Mouse (Mus musculus): ENCODE measurements around the gene Naa15.
"Not testable (repeated sequence)": the region's sequence is repeated elsewhere in the genome, so short reads cannot be mapped to it uniquely, and the experiment has no call there.

Gene Naa15

DNA sequence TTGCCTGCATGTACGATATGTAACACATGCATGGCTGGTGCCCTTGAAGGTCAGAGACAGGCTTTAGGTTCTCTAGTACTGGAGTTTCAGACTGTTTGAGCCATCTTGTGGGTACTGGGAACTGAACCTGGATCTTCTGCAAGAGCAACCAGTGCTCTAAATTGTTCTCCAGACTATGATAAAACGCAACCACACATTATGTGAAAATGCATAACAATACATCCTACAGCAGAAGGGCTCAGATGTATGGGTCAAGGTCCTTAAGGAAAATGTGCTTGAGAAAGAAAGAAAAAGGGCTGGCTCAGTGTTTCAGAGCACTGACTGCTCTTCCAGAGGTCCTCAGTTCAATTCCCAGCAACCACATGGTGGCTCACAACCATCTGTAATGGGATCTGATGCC is 21.3 kb upstream of the Naa15 start:
- no peak for DNase-seq (ENCODE audit: low spot score in 2 of 2)

DNA sequence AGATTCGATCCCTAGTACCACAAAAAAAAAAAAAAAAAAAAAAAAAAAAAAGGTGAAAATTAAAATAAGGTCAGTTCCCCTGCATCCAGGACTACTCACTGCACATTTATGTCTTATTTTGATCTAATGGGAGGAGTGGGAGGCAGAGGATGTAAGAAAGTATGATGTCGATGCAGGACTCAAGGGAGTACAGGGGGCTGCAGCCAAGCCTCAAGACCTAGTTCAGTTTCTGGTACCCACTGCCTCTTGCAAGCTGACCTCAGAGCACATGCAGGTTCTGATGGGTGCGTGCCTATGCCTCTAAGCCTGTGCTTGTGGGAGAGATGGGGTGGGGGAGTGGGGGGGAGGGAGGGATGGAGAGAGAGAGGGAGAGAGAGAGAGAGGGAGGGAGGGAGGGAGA is 20.1 kb upstream of the Naa15 start:
- DNase-seq (ENCODE audit: low spot score in 2 of 2), result no peak

DNA sequence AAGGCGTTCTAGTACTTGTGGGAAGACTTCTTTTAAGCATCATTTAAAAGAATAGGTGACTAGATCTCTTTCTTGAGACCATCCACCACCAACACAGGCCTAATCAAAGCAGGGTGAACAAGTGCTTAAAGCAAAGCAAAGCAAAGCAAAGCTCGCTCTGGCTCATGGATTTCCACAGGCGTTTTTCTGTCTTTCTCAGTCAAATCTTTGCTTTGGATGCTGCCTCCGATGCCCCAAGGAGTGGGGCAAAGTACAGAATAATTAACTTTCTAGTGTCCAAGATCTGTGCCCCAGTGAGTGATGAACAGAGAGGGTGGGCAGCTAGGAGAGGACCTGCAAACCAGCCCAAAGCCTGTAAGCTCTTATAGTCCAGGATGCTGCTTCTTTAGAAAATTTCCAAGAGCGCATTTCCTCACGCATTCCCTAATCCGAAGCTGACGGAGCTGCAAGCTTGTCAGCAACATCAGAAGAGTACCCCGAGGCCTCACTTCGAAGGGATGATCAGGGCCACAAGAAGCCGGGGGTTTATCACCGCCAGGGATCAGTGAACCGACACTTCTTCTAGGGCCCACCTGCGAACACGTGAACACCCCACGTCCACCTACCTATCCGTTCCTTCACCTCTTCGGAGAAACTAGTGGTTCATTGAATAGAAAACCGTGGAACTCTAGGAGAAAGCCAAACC is 19.3 kb upstream of the Naa15 start:
- no peak for DNase-seq (ENCODE audit: low spot score in 2 of 2)

DNA sequence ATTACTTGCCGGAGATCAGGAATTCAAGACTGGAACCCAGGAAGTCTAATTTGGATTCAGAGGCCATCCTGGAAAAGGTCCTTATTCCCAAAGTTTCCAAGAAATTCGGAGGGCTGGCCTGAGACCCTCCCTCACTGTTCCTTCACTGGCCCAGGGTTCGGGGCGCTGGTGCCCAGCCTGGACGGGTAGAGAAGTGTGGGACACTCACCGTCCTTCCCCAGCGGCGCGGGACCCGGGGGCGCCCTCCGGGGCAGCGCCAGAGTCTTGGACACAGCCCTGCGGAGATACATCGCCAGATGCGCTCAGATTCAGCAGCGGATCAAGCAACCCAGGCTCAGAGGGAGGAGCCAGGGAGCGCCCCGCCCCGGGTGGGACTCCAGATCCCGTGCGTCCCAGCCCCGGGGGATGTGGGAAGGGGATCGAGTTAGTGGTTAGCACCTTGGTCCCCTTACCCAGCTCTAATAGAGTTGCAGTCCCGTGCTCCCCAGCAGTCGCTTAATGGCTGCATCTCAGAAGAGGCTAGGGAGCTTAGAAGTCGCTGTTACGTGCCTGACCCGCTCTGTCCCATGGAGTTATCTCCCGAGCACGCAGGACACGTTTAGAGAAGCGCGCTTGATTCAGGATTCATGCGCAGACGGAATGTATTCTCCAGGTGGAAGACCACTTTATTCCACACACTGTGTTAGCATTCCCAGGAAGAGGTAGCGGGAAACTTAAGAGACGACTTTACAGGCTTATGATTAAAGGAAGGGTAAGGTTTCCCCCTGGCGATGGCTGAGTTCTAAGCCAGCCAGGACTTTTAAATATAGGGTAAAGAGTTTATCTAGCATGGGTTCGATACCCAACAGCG is 18.5 kb upstream of the Naa15 start, which contains the start of gene Mgarp:
Mgarp (minus strand) TSS at position 520 of the 850 bp plus-strand sequence.
- DNase-seq (ENCODE audit: low spot score in 2 of 2), result peak; percentile 43 to 71

DNA sequence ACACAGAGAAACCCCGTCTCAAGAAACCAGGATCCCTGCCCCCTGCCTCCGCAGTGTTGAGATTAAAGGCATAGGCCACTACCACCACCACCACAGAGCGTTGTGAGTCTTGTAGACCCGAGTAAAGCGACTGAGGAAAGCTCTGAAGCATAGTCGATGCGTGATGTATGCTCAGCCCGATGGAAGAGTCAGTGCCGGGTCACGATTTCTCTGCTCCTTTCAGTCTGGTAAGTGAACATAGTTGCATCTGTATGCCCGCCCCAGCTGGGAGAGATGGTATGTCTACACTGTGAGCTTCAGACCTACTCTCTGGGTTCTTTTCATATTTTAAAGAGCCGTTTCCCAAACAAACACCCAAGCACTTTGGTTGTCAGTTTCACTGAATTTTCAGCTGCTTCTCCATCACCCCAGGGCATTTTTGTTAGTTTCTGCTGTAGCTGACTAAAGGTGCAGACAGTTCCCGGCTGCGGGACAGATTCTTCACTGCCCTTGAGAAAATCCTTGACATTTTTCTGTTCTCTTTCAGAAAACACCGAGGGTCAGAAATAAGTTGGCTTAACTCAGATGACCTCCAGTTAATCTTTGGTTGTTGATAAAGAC is 17.1 kb upstream of the Naa15 start:
- no peak for DNase-seq (ENCODE audit: low spot score in 2 of 2)

DNA sequence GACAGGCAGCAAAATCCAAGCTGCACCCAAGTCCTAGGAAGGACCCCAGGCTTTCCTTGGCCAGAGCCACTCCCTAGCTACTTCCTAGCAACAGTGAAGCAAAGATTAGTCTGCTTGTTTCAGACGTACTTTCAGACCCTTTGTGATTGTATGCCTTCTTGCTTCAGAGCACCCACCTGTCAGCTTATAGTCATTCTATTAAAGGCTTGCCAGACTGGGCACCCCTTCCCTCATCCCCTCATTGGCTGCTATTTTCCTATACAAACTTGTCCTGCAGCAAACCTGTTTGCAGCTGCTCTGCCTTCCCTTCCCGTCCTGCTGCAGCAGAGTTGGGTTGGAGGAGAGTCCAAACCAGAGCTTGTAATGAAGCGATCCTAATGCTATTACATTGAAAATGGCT is 16.3 kb upstream of the Naa15 start:
- no peak for DNase-seq (ENCODE audit: low spot score in 2 of 2)

DNA sequence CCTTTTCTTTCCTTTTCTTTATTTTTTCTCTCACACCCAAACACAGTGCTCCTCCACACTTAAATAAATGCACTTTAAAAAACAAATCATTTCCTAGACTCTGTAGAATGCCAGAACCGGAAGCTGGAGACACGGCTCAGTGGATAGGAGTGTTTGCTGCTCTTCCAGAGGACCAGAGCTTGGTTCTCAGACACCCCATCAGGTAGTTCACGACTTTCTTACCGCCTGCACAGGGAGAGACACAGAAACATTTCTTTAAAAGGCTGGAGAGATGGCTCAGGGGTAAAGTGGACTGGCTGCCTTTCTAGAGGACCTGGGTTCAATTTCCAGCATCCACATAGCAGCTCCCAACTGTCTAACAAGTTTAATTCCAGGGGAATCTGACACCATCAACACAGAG is 15.4 kb upstream of the Naa15 start:
- DNase-seq (ENCODE audit: low spot score in 2 of 2), result no peak

DNA sequence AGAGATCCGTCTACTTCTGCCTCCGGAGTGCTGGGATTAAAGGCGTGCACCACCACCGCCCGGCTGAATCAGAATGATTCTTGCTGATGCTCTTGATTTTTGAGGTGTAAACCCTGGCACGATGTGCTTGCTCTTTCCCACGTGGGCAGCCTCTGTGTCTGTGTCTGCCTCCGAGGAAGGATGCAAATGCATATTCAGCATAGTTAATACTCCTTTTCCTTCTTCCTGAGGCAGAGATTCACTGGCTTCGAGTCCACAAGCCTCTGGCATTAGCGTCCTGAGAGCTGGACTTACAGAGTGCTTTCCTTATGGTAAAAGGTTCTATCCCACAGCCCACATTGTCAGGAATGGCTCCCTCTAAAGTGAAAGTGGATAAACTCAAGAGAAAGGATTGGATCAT is 14.3 kb upstream of the Naa15 start:
- no peak for DNase-seq (ENCODE audit: low spot score in 2 of 2)

DNA sequence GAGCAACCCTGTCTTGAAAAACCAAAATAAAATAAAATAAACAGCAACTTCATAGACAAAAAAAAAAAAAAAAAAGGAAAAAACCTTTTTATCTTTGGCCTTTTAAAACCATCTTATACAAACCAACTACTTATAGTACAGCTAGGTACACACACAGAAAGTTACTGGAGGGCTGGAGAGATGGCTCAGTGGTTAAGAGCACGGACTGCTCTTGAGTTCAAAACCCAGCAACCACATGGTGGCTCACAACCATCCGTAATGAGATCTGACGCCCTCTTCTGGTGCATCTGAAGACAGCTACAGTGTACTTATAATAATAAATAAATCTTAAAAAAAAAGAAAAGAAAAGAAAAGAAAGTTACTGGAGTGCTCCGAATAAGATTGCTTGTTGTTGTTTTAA is 12.9 kb upstream of the Naa15 start:
- DNase-seq (ENCODE audit: low spot score in 2 of 2), result not testable (repeated sequence)

DNA sequence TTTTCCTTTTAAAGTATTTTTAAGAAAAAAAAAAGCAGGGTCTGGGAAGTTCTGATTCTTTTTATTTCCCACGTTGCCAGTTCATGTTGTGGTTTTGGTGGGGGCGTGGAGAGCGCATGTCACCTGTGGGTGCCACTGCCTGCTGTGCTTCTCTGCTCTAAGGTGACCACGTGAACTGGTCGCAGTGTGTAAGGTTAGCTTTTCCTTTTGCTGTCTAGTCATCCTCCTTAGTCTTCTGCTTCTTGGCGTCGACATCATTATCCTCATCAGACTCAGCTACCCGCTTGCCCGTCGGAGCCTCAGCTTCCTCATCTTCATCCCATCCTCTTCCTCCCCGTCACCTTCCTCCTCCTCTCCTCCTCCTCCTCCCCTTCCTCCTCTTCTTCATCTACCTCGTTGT is 12.3 kb upstream of the Naa15 start:
- DNase-seq (ENCODE audit: low spot score in 2 of 2), result no peak

DNA sequence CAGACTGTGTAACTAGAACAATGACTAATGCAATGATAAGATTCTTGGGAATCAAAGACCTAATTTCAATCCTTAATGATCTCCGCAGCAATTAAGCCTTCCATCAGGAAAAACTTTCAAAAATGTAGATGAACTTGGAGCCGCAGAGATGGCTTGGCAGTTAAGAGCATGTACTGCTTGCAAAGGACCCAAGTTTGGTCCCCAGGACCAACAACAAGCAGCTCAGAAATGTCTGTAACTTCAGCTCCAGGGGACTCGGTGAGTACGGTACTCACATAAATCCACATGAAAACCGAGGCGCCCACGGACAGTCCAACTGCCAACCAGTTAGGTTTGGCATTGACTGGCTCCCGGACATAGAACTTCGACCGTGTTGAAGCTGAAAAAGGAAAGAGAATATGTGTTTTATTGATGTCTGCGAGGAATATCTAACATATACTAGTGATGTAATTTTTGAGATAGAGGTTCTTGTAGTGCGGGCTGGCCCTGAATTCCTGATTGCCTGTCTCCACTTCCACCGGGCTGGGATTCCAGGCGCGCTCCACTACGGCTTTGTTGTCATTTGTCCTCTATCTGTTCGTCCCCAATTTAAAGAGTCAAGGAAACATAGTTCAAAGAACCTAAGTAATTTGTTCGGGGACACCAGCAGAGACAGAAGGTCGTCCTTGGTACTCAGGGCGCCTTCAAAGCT is 6.9 kb upstream of the Naa15 start:
- no peak for DNase-seq (ENCODE audit: low spot score in 2 of 2)

DNA sequence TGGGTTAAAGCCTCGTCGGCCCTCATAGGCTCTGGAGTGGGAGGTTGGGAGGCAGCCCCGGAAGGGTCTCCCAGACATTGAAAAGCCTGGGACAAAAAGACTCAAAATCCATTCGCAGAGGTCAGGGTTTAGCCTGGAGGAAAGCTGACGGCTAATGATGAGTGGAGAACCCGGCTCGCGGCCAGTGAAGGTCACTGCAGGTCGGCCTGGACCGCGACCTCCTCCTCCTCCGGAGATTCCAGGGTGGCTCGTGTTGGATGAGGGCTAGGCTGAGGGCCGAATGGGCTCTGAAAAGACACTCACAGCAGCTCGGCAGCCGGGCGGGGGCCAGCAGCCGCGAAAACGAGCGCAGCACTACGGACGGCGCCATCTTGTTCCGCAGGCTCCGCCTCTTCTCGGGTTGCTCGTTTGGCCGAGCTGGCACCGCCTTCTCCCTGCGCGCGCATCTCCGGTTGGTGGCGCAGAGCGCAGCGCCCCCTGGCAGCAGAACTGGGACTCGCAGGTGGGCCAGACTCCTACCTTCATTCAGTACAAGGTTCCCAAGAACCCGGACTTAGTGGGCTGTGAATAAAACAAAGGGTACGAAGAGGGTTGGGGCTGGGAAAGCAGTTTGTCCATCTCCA is 6.3 kb upstream of the Naa15 start, which contains the start of gene Ndufc1:
Ndufc1 (minus strand) TSS at position 428 of the 623 bp plus-strand sequence.
- peak; percentile 93 to 96 for DNase-seq (ENCODE audit: low spot score in 2 of 2)

DNA sequence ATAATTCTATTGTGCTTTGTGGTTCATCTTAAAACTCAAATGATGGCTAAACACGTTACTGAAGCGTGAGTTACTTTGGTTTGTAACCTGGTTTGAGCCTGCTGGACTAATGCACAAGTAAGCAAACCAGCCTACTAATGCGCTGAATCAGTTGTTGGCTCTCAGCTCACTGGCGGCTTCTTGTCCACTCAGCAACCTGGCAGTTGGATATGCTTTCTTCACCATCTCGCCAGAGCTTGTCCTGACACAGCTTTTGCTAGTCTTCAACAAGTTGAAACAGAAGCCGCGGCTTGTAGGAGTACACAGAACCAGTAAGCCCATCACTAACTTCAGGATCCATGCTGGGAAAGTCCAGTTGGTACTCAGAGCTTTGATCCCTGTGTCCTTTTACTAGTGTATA is 2.5 kb upstream of the Naa15 start:
- peak; percentile 21 to 25 for DNase-seq (ENCODE audit: low spot score in 2 of 2)

DNA sequence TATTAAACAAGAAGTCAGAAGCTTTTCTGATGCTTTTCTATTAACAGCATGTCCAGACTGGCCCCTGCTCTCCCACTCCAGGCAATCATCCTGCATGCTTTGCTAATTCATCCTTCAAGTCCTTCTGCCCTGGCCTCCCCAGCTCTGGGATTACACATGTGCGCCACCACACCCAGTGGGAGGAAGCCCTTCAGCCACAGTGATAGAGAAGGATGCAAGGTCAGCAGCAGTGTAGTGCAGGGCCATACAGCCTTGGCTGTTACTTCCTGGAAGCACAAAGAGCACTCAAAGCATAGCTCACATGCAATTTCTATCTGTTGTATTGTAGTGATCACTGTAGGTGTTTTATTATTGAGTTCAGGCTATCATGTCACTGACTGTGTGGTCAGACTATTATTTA is 1.7 kb upstream of the Naa15 start:
- no peak for DNase-seq (ENCODE audit: low spot score in 2 of 2)

DNA sequence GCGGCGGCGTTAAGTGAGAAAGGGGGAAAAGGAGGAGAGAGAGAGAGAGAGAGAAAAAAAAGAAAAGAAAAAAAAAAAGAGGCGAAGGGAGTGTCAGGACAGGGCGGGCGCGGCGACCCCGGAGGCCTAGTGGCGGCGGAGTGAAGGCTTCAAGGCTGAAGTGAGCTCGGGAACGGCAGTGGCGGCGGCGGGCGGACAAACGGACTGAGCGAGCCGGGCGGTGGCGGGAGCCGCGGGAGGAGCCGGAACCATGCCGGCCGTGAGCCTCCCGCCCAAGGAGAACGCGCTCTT is 1.1 kb downstream of the Naa15 start:
- no peak for DNase-seq (ENCODE audit: low spot score in 2 of 2)

DNA sequence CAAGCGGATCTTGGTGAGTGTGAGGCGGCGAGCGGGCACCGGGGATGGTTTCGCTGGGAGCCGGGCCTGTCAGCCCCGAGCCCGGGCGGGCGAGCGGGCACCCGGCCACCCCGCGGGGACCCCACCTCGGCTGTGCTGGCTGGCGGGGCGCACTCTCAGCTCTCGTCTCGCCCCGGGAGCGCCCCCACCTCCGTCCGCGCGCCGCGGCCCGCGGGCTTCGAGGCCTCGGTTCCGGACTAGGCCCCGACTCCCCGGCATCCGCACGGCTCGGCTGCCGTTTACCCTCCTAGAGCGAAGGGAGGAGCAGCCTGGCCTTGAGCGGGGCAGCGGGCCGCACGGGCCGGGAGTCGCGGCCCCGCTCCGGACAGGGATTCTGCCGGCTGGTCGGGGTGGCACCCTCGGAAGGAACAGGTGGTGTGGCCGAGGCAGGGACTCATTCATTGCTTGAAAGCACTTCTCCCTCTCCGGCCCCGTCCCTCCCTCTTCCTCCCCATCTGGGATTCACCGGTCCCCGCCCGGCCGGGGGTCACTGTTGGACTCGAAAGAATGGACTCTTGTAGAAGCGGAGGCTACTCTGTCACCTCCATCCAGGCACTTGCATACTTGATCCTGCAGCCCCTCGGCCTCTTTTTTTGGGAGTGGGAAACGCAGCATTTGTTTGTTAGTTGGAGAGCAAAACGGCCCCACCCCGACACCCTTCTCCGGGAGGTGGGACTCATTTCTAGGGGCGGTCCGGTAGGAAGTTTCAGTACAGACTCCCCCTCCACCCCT is 1.6 kb downstream of the Naa15 start:
- DNase-seq (ENCODE audit: low spot score in 2 of 2), result peak; percentile 15 to 52

DNA sequence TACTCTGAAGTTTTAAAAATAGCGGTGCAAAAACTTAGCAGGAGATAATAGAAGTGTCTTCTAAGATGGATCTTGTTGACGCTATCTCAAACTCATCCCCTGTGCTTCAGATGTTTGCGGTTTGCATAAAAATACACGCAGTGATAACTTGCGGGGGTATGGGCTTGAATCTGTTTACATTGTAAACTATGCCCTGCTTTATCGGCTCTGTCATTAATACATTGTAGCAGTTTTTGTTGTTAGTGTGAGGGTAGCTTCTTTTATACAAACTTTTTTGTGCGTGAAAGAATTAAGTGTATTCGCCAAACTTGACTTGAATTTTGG is 2.1 kb downstream of the Naa15 start:
- DNase-seq (ENCODE audit: low spot score in 2 of 2), result no peak

DNA sequence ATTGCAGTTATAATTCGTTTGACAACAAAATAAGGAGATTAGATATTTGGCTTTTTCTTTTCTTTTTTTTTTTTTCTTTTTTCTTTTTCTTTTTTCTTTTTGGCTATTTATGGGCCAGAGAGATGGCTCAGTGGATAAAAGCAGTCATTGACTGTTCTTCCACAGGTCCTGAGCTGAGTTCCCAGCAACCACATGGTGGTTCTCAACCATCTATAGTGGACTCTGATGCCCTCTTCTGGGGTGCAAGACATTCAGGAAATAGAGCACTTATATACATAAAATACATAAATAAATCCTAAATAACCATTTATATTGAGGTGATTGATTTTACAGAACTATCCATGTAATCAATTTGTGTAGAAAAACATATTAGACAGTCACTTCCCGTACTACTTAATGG is 2.5 kb downstream of the Naa15 start:
- DNase-seq (ENCODE audit: low spot score in 2 of 2), result no peak

DNA sequence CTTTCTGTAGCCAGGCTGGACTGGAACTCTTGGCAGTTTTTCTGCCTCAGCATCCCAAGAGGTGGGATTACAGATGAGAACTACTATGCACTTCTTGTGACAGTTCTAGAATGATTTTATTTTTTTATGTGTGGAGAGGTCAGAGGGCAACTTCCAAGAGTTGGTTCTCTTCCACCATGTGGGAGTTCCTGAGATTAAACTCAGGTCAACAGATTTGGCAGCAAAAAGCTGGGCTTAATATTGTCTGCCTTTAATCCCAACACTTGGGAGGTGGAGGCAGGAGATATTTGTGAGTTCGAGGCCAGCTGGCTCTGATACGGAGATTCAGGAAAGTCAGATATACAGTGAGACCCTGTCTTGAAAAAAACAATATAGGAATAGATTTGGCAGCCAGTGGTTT is 3.0 kb downstream of the Naa15 start:
- DNase-seq (ENCODE audit: low spot score in 2 of 2), result no peak

DNA sequence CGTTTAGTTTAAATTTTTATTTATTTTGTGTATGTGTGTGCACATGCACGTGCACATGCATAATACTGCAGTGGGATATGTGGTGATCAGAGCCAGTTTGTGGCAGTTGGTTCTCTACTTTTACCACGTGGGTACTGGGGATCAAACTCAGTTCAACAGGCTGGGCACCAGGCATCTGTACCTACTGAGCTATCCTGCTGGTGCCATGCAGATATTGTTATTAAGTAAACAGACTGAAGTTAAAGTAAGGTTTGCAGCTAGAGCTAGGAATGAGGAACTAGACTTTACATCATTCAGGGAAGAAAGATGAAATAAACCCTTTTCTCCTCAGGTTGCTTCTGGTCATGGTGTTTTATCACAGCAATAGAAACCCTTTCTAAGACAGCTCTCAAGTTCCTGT is 7.0 kb downstream of the Naa15 start:
- DNase-seq (ENCODE audit: low spot score in 2 of 2), result no peak

DNA sequence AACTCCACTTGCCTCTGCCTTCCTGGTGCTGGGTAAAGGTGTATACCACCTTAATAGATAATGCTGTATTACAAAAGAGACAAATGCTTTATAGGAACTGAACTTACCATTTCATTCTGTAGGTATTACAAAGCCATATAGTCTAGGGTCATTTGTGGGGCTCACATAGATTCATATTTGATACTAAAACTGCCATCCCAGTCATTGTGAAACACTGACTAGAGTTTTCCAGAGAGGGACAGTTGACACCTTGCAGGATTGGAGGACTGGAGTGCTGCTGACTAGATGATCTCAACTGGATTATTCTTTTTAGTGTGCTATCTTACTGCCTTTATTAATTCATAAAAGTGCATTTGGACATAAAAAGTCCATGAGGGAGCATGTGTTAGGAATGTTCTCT is 10.4 kb downstream of the Naa15 start:
- no peak for DNase-seq (ENCODE audit: low spot score in 2 of 2)
